Mouse (Mus musculus) heart, embryonic 12.5 days (tissue): ENCODE results near the gene Stap2. TPM values are rescaled to one million over a fixed set of nuclear protein-coding genes. Genes with fewer than 3 reads are reported as not detected.

Experiments used
- ATAC-seq: fragments of 200-750 bp; cut with Nextera tagmentation; 2 replicates; pipeline ENCODE4 v1.8.0; 2017; ENCODE audit warnings: moderate TSS enrichment, moderate library complexity; ENCODE audit not compliant: insufficient number of reproducible peaks, low FRiP score
- H3K27ac ChIP-seq: fragments of 300-500 bp; sonication (generic); 2 replicates; pipeline ENCODE4 v1.5.1; 2016; ENCODE audit warnings: mild to moderate bottlenecking, moderate library complexity; ENCODE audit not compliant: poor library complexity, severe bottlenecking
- H3K27me3 ChIP-seq: fragments of 300-500 bp; sonication (generic); replicated peaks from 2 replicates; pipeline ENCODE4 v1.6.1; 2016; ENCODE audit warnings: mild to moderate bottlenecking, moderate library complexity
- H3K36me3 ChIP-seq: fragments of 300-500 bp; sonication (generic); 2 replicates; pipeline ENCODE4 v1.6.1; 2016; ENCODE audit warnings: mild to moderate bottlenecking, moderate library complexity
- H3K4me1 ChIP-seq: fragments of 300-500 bp; sonication (generic); replicated peaks from 2 replicates; pipeline ENCODE4 v1.6.1; 2016; ENCODE audit warnings: mild to moderate bottlenecking
- H3K4me2 ChIP-seq: fragments of 300-500 bp; sonication (generic); 2 replicates; pipeline ENCODE4 v1.6.1; 2016; ENCODE audit warnings: mild to moderate bottlenecking, moderate library complexity
- H3K4me3 ChIP-seq: fragments of 300-500 bp; sonication (generic); 2 replicates; pipeline ENCODE4 v1.5.1; 2016; ENCODE audit warnings: mild to moderate bottlenecking
- H3K9ac ChIP-seq: fragments of 300-500 bp; sonication (generic); 2 replicates; pipeline ENCODE4 v1.6.1; 2016; ENCODE audit warnings: mild to moderate bottlenecking, moderate library complexity
- H3K9me3 ChIP-seq: fragments of 300-500 bp; sonication (generic); replicated peaks from 2 replicates; pipeline ENCODE4 v1.6.1; 2016; ENCODE audit warnings: mild to moderate bottlenecking, moderate library complexity
- WGBS: fragments of 180-500 bp; shearing (Covaris S2); methylation state at CpG from one replicate; pipeline ENCODE4 v1.1.7; 2016; 5-methylcytosine and 5-hydroxymethylcytosine counted together
- polyA plus RNA-seq: library from polyadenylated mRNA; unstranded; fragments of >200 nt; fragmentation: Nextera tagmentation; extraction: Ambion mirVana; gene quantifications from 2 replicates; pipeline ENCODE4 v1.2.1, GENCODE M21; 2016

Stap2 gene
- polyA plus RNA-seq, 1 experiment from 2014 or later: 10.2 TPM

GRCm38 (mm10) chr17:55969560-55969959 lies 35.8 kb downstream of the Stap2 start:
- no peak for ATAC-seq
- Histone ChIP-seq H3K27ac (no peak overlapping the region), H3K4me2 (0 out of 2 replicates have a peak overlapping the region, but pooled peaks have one; percentile 5), H3K9ac (no peak overlapping the region), H3K4me3 (no peak overlapping the region), H3K4me1 (peaks cover 37% of the 10 kb centered on the region), H3K36me3 (peaks cover 32% of the 10 kb centered on the region), H3K9me3 (no peaks in the 10 kb centered on the region), H3K27me3 (peaks cover 30% of the 10 kb centered on the region)
- 35% methylated on average over 14 of the region's 14 CpGs for WGBS

GRCm38 (mm10) chr17:55968210-55968609 lies 37.2 kb downstream of the Stap2 start:
- ATAC-seq: no peak

GRCm38 (mm10) chr17:55967186-55967585 lies 38.2 kb downstream of the Stap2 start:
- Histone ChIP-seq H3K9ac (0 out of 2 replicates have a peak overlapping the region, but pooled peaks have one; percentile 18), H3K4me1 (peaks cover 43% of the 10 kb centered on the region), H3K27me3 (peaks cover 12% of the 10 kb centered on the region), H3K4me2 (no peak overlapping the region), H3K36me3 (peaks cover 44% of the 10 kb centered on the region), H3K27ac (no peak overlapping the region), H3K4me3 (no peak overlapping the region), H3K9me3 (no peaks in the 10 kb centered on the region)
- 86% methylated on average over 4 of the region's 4 CpGs for WGBS
- ATAC-seq: no peak

More at GRCm38 (mm10) chr17:55968210-55968609, 37.2 kb downstream of the Stap2 start:
- Histone ChIP-seq H3K9ac (peak overlapping the region; percentile 18; the same call in 1 of the 2 replicates), H3K4me3 (no peak overlapping the region), H3K4me2 (no peak overlapping the region), H3K4me1 (peaks cover 40% of the 10 kb centered on the region), H3K36me3 (peaks cover 41% of the 10 kb centered on the region), H3K9me3 (no peaks in the 10 kb centered on the region), H3K27me3 (peaks cover 22% of the 10 kb centered on the region), H3K27ac (no peak overlapping the region)
- WGBS: 28% methylated on average over 7 of the region's 7 CpGs

- Histone ChIP-seq H3K9ac (no peak overlapping the region), H3K9me3 (no peaks in the 10 kb centered on the region), H3K4me3 (no peak overlapping the region), H3K4me2 (no peak overlapping the region), H3K27me3 (no peaks in the 10 kb centered on the region), H3K36me3 (peaks cover 58% of the 10 kb centered on the region), H3K4me1 (peaks cover 30% of the 10 kb centered on the region), H3K27ac (no peak overlapping the region)
- ATAC-seq: no peak
- 80% methylated on average over 9 of the region's 9 CpGs for WGBS
Observed at GRCm38 (mm10) chr17:55964996-55965395, 40.4 kb downstream of the Stap2 start.

- no peak overlapping the region for H3K27ac ChIP-seq
- no peak overlapping the region for H3K4me2 ChIP-seq
- H3K9ac ChIP-seq: no peak overlapping the region
- 92% methylated on average over 10 of the region's 10 CpGs for WGBS
- H3K36me3 ChIP-seq: peaks cover 58% of the 10 kb centered on the region
- no peaks in the 10 kb centered on the region for H3K27me3 ChIP-seq
- no peaks in the 10 kb centered on the region for H3K9me3 ChIP-seq
- H3K4me1 ChIP-seq: peaks cover 31% of the 10 kb centered on the region
- no peak overlapping the region for H3K4me3 ChIP-seq
- no peak for ATAC-seq
Observed at GRCm38 (mm10) chr17:55964496-55964895, 40.9 kb downstream of the Stap2 start.

GRCm38 (mm10) chr17:55963171-55963570 lies 42.2 kb downstream of the Stap2 start:
- Histone ChIP-seq H3K27me3 (no peaks in the 10 kb centered on the region), H3K9me3 (no peaks in the 10 kb centered on the region), H3K4me3 (no peak overlapping the region), H3K36me3 (peaks cover 58% of the 10 kb centered on the region), H3K4me2 (no peak overlapping the region), H3K4me1 (peaks cover 27% of the 10 kb centered on the region), H3K9ac (no peak overlapping the region), H3K27ac (no peak overlapping the region)
- ATAC-seq: no peak
- 74% methylated on average over 14 of the region's 14 CpGs for WGBS

GRCm38 (mm10) chr17:55961631-55962030 lies 43.8 kb downstream of the Stap2 start:
- Histone ChIP-seq H3K36me3 (peaks cover 45% of the 10 kb centered on the region), H3K4me2 (no peak overlapping the region), H3K9me3 (no peaks in the 10 kb centered on the region), H3K27me3 (peaks cover under 1% of the 10 kb centered on the region; the same call in 1 of the 2 replicates), H3K4me3 (no peak overlapping the region), H3K27ac (no peak overlapping the region), H3K4me1 (peaks cover 23% of the 10 kb centered on the region), H3K9ac (no peak overlapping the region)
- no peak for ATAC-seq
- 92% methylated on average over 7 of the region's 7 CpGs for WGBS

GRCm38 (mm10) chr17:55960791-55961190 lies 44.6 kb downstream of the Stap2 start:
- Histone ChIP-seq H3K9ac (no peak overlapping the region), H3K27ac (no peak overlapping the region), H3K4me2 (no peak overlapping the region), H3K4me3 (no peak overlapping the region), H3K4me1 (peaks cover 26% of the 10 kb centered on the region), H3K27me3 (peaks cover 6% of the 10 kb centered on the region), H3K36me3 (peaks cover 38% of the 10 kb centered on the region), H3K9me3 (no peaks in the 10 kb centered on the region)
- no peak for ATAC-seq

- H3K36me3 ChIP-seq: peaks cover 33% of the 10 kb centered on the region
- H3K4me1 ChIP-seq: peaks cover 26% of the 10 kb centered on the region
- no peaks in the 10 kb centered on the region for H3K9me3 ChIP-seq
- peak overlapping the region; percentile 75 for H3K4me2 ChIP-seq
- peaks cover 12% of the 10 kb centered on the region for H3K27me3 ChIP-seq
- H3K9ac ChIP-seq: peak overlapping the region; percentile 72
- 70% methylated on average over 10 of the region's 10 CpGs for WGBS
- H3K27ac ChIP-seq: peak overlapping the region; percentile 49; the same call in 1 of the 2 replicates
- H3K4me3 ChIP-seq: peak overlapping the region; percentile 63
- no peak for ATAC-seq
Observed at GRCm38 (mm10) chr17:55959946-55960740, 45.2 kb downstream of the Stap2 start.

- under 1% methylated on average over 46 of the region's 46 CpGs for WGBS
Observed at GRCm38 (mm10) chr17:55958918-55959728, 46.3 kb downstream of the Stap2 start, which contains the start of gene Yju2. Gene Yju2, plus strand, starts transcription at chr17:55959099.

GRCm38 (mm10) chr17:55958584-55958886 lies 46.8 kb downstream of the Stap2 start:
- H3K36me3 ChIP-seq: peaks cover 17% of the 10 kb centered on the region
- peaks cover 27% of the 10 kb centered on the region for H3K27me3 ChIP-seq
- peaks cover 26% of the 10 kb centered on the region for H3K4me1 ChIP-seq
- H3K4me2 ChIP-seq: peak overlapping the region; percentile 75
- H3K9me3 ChIP-seq: no peaks in the 10 kb centered on the region
- peak overlapping the region; percentile 63 for H3K4me3 ChIP-seq
- H3K27ac ChIP-seq: peak overlapping the region; percentile 93
- no peak for ATAC-seq
- WGBS: 26% methylated on average over 2 of the region's 2 CpGs
- peak overlapping the region; percentile 72 for H3K9ac ChIP-seq

More at GRCm38 (mm10) chr17:55958918-55959728, 46.3 kb downstream of the Stap2 start, which contains the start of gene Yju2:
- peak; percentile 92 for ATAC-seq
- peak within 1 kb of the TSS; percentile 72 for H3K9ac ChIP-seq
- peaks cover 23% of the 10 kb centered on the region for H3K27me3 ChIP-seq
- no peaks in the 10 kb centered on the region for H3K9me3 ChIP-seq
- peak within 1 kb of the TSS; percentile 93 for H3K27ac ChIP-seq
- H3K4me2 ChIP-seq: peak within 1 kb of the TSS; percentile 75
- peaks cover 22% of the 10 kb centered on the region for H3K36me3 ChIP-seq
- H3K4me1 ChIP-seq: peaks cover 26% of the 10 kb centered on the region
- H3K4me3 ChIP-seq: peak within 1 kb of the TSS; percentile 63
